Mouse (Mus musculus) G1E (cell line): Measurements from ENCODE around the gene A630001G21Rik.

Experiments
- CTCF ChIP-seq: IDR thresholded peaks from 2 replicates; pipeline ENCODE4 v1.5.1; 2012; ENCODE audit warnings: low read depth, low read length, inconsistent platforms, mixed read lengths
- GATA1 ChIP-seq: IDR thresholded peaks from 2 replicates; pipeline ENCODE4 v1.6.1; 2012; ENCODE audit warnings: borderline replicate concordance, low read length, inconsistent platforms, mixed read lengths
- GATA2 ChIP-seq: IDR thresholded peaks from 2 replicates; pipeline ENCODE4 v1.6.1; 2012; ENCODE audit warnings: low read depth, low read length, inconsistent platforms, borderline replicate concordance
- POLR2AphosphoS5 ChIP-seq: IDR thresholded peaks from 2 replicates; pipeline ENCODE4 v1.6.1; 2012; ENCODE audit warnings: low read depth, low read length, inconsistent platforms; ENCODE audit not compliant: insufficient replicate concordance
- TAL1 ChIP-seq: conservative IDR thresholded peaks from 2 replicates; pipeline ENCODE4 v1.6.1; 2012; ENCODE audit warnings: low read depth, low read length, inconsistent platforms, mixed read lengths

DNA sequence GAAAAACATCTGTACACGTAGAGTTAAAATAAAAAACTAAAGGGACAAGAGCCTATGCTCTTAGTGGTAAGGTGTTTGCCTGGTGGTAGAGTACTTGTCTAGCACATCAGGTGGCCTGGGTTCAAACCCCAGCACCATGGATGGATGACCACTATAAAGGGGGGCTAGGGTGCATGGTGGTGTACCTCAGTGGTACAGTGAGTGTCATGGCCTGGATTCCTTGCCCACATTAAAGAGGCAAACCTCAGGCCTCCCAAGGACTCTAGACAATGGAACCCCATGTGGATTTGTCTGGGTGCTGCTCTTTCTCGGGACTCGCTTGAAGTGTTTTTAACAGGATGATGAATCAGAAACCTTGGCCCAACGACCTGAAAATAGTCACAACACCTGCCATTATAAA, 75.9 kb downstream of the A630001G21Rik start:
- TF ChIP-seq CTCF (no peak), POLR2AphosphoS5 (no peak), GATA1 (no peak), TAL1 (no peak), GATA2 (no peak)
